Mouse (Mus musculus) lung, embryonic 16.5 days (tissue): ENCODE measurements around the gene Synm. TPM values are rescaled to one million over a fixed set of nuclear protein-coding genes. Genes with fewer than 3 reads are reported as not detected.

Source experiments
- ATAC-seq: fragments of 200-750 bp; cut with Nextera tagmentation; 2 replicates; pipeline ENCODE4 v1.8.0; 2017; ENCODE audit warnings: low read depth, mild to moderate bottlenecking, moderate library complexity
- H3K27ac ChIP-seq: fragments of 300-500 bp; sonication (generic); 2 replicates; pipeline ENCODE4 v1.5.1; 2014; ENCODE audit warnings: mild to moderate bottlenecking, control low read depth, low read length
- H3K27me3 ChIP-seq: fragments of 300-500 bp; sonication (generic); 2 replicates; pipeline ENCODE4 v1.6.1; 2014; ENCODE audit warnings: low read depth, low read length, mixed read lengths; ENCODE audit not compliant: control insufficient read depth, insufficient read depth
- H3K36me3 ChIP-seq: fragments of 300-500 bp; sonication (generic); 2 replicates; pipeline ENCODE4 v1.6.1; 2014; ENCODE audit warnings: low read length; ENCODE audit not compliant: control insufficient read depth, insufficient read depth
- H3K4me1 ChIP-seq: fragments of 300-500 bp; sonication (generic); replicated peaks from 2 replicates; pipeline ENCODE4 v1.6.1; 2014; ENCODE audit warnings: low read length, mixed read lengths; ENCODE audit not compliant: control insufficient read depth, insufficient read depth
- H3K4me2 ChIP-seq: fragments of 300-500 bp; sonication (generic); 2 replicates; pipeline ENCODE4 v1.6.1; 2014; ENCODE audit warnings: low read depth, low read length, control low read depth
- H3K4me3 ChIP-seq: fragments of 300-500 bp; sonication (generic); 2 replicates; pipeline ENCODE4 v1.5.1; 2014; ENCODE audit warnings: mild to moderate bottlenecking, low read length, control low read depth
- H3K9ac ChIP-seq: fragments of 300-500 bp; sonication (generic); 2 replicates; pipeline ENCODE4 v1.6.1; 2014; ENCODE audit warnings: low read length, control low read depth
- H3K9me3 ChIP-seq: fragments of 300-500 bp; sonication (generic); 2 replicates; pipeline ENCODE4 v1.6.1; 2016; ENCODE audit warnings: low read length; ENCODE audit not compliant: control insufficient read depth
- WGBS: fragments of 180-500 bp; shearing (Covaris S2); extraction: QIAGEN DNeasy Blood & Tissue Kit; methylation state at CpG from one replicate; pipeline ENCODE4 v1.1.7; 2014; 5-methylcytosine and 5-hydroxymethylcytosine counted together
- polyA plus RNA-seq: library from polyadenylated mRNA; unstranded; fragments of >200 nt; fragmentation: Nextera tagmentation; extraction: Ambion mirVana; gene quantifications from 2 replicates; pipeline ENCODE4 v1.2.1, GENCODE M21; 2015

Synm gene
- polyA plus RNA-seq, 1 experiment from 2014 or later = 12.9 TPM

DNA sequence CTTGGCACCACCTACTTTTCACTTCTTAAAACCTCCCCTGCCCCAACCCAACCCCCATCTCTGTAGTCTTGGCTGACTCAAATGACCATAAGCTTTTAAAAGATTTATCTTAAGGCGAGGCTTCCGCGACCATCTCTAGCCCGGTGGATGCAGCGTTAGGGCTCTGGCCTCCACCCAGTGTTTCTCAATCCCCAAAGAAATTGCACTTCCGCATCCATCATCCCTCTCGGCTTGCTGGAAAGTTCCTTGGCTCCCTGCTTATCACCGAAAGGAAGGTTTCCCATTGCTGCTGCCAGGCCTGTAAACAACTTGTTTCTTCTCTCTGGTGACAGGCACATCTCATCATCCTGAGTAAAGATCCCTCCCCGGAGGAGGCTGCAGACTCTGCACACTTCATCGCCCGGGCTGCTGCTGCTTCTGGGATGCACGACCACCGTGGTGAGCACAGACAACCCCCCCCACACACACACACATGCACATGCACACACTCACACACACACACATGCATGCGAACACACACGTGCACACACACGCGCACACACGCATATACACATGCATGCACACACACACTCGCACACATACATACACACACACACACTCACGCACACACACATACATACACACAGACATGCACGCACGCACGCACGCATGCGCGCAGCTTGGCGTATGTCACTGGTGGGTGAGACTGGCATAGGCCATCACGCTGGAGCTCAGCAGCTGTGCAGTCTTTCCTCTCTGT, 61.5 kb downstream of the Synm start:
- peaks cover 10% of the 10 kb centered on the region for H3K4me1 ChIP-seq
- WGBS = 78% methylated on average over 28 of the region's 28 CpGs

DNA sequence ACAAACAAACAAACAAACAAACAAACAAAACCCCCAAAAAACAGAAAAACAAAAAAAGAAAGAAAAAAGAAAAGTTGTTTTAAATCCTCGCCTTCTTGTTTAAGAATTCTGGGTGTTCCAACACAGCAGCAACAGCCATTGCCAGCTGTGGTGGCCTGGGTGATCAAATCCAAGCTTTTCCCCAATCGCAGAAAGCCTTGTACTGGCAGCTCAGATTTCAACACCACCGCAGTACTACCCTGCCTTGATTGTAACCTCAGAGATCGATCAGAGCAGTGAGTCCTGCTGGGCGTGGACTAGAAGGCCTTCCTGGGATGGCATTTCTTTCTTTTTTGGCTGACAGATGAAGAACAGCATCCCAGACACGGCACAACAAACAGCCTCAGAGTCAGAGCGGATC, 63.6 kb downstream of the Synm start:
- WGBS = 83% methylated on average over 7 of the region's 7 CpGs
- Histone ChIP-seq H3K9me3 (no peaks in the 10 kb centered on the region), H3K36me3 (no peaks in the 10 kb centered on the region), H3K27ac (no peak overlapping the region), H3K4me2 (no peak overlapping the region), H3K4me3 (no peak overlapping the region), H3K9ac (no peak overlapping the region), H3K4me1 (peaks cover 16% of the 10 kb centered on the region), H3K27me3 (no peaks in the 10 kb centered on the region)
- ATAC-seq = no peak

More for the DNA sequence above, 61.5 kb downstream of the Synm start:
- Histone ChIP-seq H3K9ac (no peak overlapping the region), H3K4me2 (no peak overlapping the region), H3K9me3 (no peaks in the 10 kb centered on the region), H3K4me3 (no peak overlapping the region), H3K27me3 (no peaks in the 10 kb centered on the region), H3K27ac (no peak overlapping the region), H3K36me3 (no peaks in the 10 kb centered on the region)
- ATAC-seq = peak; percentile 29; the same call in 1 of the 2 replicates

DNA sequence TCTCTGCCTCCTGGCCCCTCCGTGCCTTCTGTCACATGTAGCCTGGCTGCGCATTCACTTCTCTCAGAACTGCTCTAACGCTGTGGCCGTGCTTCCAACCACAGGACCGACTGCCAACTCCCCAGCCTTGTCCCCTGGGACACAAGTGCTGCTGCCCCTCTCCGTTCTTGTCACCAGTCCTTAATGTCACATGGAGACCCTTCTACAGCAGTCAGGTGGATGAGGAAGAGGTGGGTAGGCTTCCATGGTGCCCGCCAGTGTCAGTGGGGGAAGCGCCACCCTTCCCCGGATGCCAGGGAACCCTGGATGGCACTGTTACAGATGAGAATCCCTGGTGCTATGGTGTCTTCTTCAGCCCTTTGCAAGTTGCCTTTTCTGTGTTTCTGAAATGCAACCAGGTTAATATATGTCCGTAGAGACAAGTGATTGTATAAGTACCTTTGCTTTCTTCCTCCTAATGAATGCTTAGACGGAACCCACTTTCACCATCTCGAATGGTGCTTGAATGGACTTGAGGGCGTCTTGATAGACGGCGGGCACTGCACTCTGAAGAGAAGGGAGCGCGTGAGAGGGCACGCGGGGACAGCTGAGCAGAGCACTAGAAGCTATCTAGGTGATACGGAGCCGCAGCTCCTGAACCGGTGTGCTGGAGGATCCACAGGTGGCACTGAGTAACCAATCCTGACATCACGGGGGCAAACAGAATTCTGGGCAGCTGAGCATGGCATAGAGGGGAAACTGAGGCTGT, 66.6 kb downstream of the Synm start:
- H3K4me2 ChIP-seq = no peak overlapping the region
- no peak overlapping the region for H3K4me3 ChIP-seq
- WGBS = 72% methylated on average over 23 of the region's 23 CpGs
- ATAC-seq = no peak
- no peaks in the 10 kb centered on the region for H3K9me3 ChIP-seq
- peak overlapping the region; percentile 45; the same call in 1 of the 2 replicates for H3K27ac ChIP-seq
- H3K4me1 ChIP-seq = peaks cover 23% of the 10 kb centered on the region
- H3K9ac ChIP-seq = no peak overlapping the region
- H3K36me3 ChIP-seq = no peaks in the 10 kb centered on the region
- no peaks in the 10 kb centered on the region for H3K27me3 ChIP-seq

DNA sequence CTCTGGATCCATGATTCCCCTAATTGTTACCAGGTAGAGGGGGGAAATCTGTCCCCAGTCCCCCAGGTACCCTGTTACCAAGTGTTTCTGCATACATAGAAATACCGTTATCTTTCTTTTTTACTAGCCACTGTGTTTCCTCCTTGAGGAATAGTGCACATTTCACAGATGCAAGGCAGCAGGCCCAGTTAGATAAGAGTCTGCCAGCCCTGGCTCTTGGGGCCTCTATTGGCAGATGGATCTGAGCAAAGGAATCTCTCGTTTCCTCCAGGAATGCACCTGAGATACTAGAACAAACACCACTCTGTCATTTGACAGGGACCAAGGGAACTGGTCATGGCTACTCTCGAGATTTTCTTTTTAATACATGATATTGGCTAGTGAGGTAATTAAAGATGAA, 67.4 kb downstream of the Synm start:
- H3K9ac ChIP-seq = no peak overlapping the region
- WGBS = 39% methylated on average over 3 of the region's 3 CpGs
- no peak for ATAC-seq
- no peak overlapping the region for H3K4me3 ChIP-seq
- no peak overlapping the region for H3K4me2 ChIP-seq
- H3K9me3 ChIP-seq = no peaks in the 10 kb centered on the region
- peaks cover 23% of the 10 kb centered on the region for H3K4me1 ChIP-seq
- no peaks in the 10 kb centered on the region for H3K27me3 ChIP-seq
- no peak overlapping the region for H3K27ac ChIP-seq
- no peaks in the 10 kb centered on the region for H3K36me3 ChIP-seq

DNA sequence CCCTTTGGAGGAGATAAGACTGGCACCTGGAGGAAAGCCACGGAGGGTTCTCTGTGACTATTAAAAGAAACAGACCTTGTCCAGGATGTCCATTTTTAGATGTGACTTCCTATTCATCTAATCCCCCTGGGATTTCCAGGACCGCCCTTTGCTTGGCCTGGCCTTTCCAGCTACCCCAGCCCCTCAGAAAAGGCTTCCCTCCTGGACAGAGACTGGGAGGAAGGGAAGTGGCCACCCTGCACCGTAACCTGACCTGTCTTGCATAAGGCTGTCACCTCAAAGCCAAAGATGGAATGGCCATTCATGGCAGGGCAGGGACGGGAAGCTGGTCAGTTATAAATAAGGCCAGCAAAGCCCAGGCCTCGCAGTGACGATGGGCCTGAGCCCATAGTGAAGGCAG, 68.5 kb downstream of the Synm start:
- H3K4me1 ChIP-seq = peaks cover 23% of the 10 kb centered on the region
- H3K27me3 ChIP-seq = no peaks in the 10 kb centered on the region
- no peak overlapping the region for H3K4me2 ChIP-seq
- H3K27ac ChIP-seq = peak overlapping the region; percentile 51
- H3K9me3 ChIP-seq = no peaks in the 10 kb centered on the region
- WGBS = 57% methylated on average over 6 of the region's 6 CpGs
- ATAC-seq = 0 out of 2 replicates have a peak, but pooled peaks have one; percentile 3
- no peak overlapping the region for H3K4me3 ChIP-seq
- no peaks in the 10 kb centered on the region for H3K36me3 ChIP-seq
- H3K9ac ChIP-seq = no peak overlapping the region

DNA sequence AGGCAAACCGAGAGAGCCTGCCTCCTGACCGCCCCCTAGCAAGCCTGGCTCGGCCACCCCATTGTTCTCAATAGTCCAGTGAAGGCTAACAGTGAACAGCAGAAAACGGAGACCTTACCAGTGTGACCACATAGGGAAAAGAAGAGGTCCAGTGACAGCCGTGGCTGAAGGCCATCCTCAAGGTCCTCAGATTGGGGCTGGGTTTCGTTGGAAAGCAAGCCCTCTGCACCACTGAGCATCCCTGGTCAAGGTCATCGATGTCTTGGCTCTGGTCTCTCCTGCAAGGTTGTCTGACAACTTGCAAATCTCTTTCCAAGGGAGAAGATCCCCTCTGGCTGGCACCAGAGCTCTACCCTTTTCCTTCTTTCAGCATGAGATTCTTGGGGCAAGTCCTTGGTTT, 69.7 kb downstream of the Synm start:
- no peak overlapping the region for H3K4me3 ChIP-seq
- no peaks in the 10 kb centered on the region for H3K9me3 ChIP-seq
- H3K27me3 ChIP-seq = no peaks in the 10 kb centered on the region
- peak overlapping the region; percentile 83 for H3K27ac ChIP-seq
- no peak overlapping the region for H3K9ac ChIP-seq
- peaks cover 23% of the 10 kb centered on the region for H3K4me1 ChIP-seq
- H3K36me3 ChIP-seq = peaks cover 6% of the 10 kb centered on the region
- ATAC-seq = no peak
- H3K4me2 ChIP-seq = no peak overlapping the region
- 64% methylated on average over 7 of the region's 7 CpGs for WGBS

DNA sequence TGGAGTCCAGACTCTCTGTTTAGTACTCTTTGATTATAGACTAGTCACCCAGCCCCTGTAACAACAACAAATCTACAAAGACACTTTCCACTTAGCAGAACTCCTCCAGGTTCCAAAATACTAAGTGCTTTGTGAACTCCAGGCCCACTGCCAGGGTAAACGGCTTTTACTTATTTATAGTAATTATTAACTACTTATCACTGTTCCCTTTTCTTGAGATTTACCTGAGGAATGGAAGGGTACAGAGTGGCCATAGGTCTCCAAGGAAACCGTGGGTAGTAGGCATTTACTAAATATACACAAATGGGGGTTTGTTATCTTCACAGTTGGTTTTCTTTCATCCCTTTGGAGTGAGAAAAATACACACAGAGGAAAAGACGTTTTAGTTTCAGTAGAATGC, 71.3 kb downstream of the Synm start:
- Histone ChIP-seq H3K4me2 (no peak overlapping the region), H3K9ac (no peak overlapping the region), H3K9me3 (no peaks in the 10 kb centered on the region), H3K27ac (peak overlapping the region; percentile 81), H3K27me3 (no peaks in the 10 kb centered on the region), H3K4me3 (no peak overlapping the region), H3K36me3 (peaks cover 9% of the 10 kb centered on the region), H3K4me1 (peaks cover 20% of the 10 kb centered on the region)
- ATAC-seq = peak; percentile 84
- WGBS = 25% methylated on average over 3 of the region's 3 CpGs

DNA sequence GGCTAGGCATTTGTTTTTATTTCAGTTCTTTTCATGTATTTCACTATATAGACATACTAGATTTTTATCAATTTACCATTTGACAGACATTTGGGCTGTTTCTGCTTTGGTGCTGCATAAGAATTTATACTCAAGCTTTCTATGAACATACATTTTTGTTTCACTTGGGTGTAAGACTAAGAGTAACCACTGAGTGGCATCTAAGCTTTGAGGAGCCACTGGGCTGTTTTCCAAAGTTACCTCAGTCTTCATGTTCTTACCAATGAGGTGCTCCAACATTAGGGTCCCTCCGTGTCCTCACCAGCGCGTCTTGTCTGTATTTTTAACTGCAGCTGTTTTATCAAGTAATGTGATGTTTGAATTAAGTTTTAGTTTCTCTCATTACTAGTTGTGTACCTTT, 73.0 kb downstream of the Synm start:
- Histone ChIP-seq H3K9ac (no peak overlapping the region), H3K27me3 (no peaks in the 10 kb centered on the region), H3K27ac (peak overlapping the region; percentile 1; the same call in 1 of the 2 replicates), H3K9me3 (no peaks in the 10 kb centered on the region), H3K4me2 (no peak overlapping the region), H3K36me3 (peaks cover 12% of the 10 kb centered on the region), H3K4me1 (peaks cover 14% of the 10 kb centered on the region), H3K4me3 (no peak overlapping the region)
- no peak for ATAC-seq
- WGBS = 90% methylated on average over 3 of the region's 3 CpGs

DNA sequence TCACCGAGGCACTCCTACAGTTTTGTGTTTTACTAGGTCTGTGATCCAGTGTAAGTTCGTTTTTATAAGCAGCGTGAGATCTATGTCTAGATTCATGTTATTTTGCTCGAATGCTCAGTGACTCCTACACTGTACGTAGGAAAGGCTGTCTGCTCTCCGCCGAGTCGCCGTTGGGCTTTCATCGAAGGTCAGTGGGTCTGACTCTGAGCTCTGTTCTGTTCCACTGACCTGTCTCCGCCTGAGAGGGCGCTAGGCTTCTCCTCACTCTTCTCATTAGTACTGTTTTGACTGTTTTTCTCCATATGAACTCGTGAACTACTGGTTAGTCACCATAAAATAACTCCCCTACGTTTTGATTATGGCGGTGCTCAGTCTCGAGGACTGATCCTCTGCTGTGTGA, 76.5 kb downstream of the Synm start:
- Histone ChIP-seq H3K4me3 (no peak overlapping the region), H3K27me3 (no peaks in the 10 kb centered on the region), H3K9me3 (no peaks in the 10 kb centered on the region), H3K36me3 (peaks cover 22% of the 10 kb centered on the region), H3K9ac (no peak overlapping the region), H3K27ac (no peak overlapping the region), H3K4me1 (no peaks in the 10 kb centered on the region; the same call in 1 of the 2 replicates), H3K4me2 (no peak overlapping the region)
- 83% methylated on average over 16 of the region's 16 CpGs for WGBS
- no peak for ATAC-seq
